Mouse (Mus musculus) B cell, adult 62 days (primary cell): Measurements from ENCODE around the gene Klk1b26. TPM values are rescaled to one million over a fixed set of nuclear protein-coding genes. Genes with fewer than 3 reads are reported as not detected.

ENCODE experiments used
- total RNA-seq: library from RNA; stranded (reverse); gene quantifications from 4 replicates; pipeline ENCODE4 v1.2.4, GENCODE M21; 2023

Klk1b26 gene
- total RNA-seq = not detected in 4 replicates

GRCm38 (mm10) chr7:44011868-44012267 is at the start of gene Klk1b26:
TSS of gene Klk1b26 (plus strand) at chr7:44012168.

GRCm38 (mm10) chr7:43966451-43966850 is 45.5 kb upstream of the Klk1b26 start, which contains the start of gene Klk1b1:
TSS of gene Klk1b1 (plus strand) at chr7:43966751.

GRCm38 (mm10) chr7:43975761-43976160 is 36.2 kb upstream of the Klk1b26 start, which contains the start of gene Klk1b9:
TSS of gene Klk1b9 (plus strand) at chr7:43976061.

GRCm38 (mm10) chr7:43995577-43995976 is 16.4 kb upstream of the Klk1b26 start, which contains the start of gene Klk1b11:
TSS of gene Klk1b11 (plus strand) at chr7:43995877.

GRCm38 (mm10) chr7:44051990-44052389 is 40.0 kb downstream of the Klk1b26 start, which contains the start of gene Klk1b27:
TSS of gene Klk1b27 (plus strand) at chr7:44052290.

Other genes starting within 250 kb of the Klk1b26 start
- not detected in 4 replicates for gene Klk12, start 243.3 kb upstream of the Klk1b26 start, total RNA-seq
- not detected in 4 replicates for gene Klk11, start 237.6 kb upstream of the Klk1b26 start, total RNA-seq
- gene Klk10, start 231.1 kb upstream of the Klk1b26 start, total RNA-seq = not detected in 4 replicates
- gene Klk9, start 220.3 kb upstream of the Klk1b26 start, total RNA-seq = not detected in 4 replicates
- gene Klk8, start 214.6 kb upstream of the Klk1b26 start, total RNA-seq = 4.6 to 6.5 TPM (median 6.0 TPM) in 4 replicates
- gene Klk7, start 200.9 kb upstream of the Klk1b26 start, total RNA-seq = not detected in 4 replicates
- gene Klk6, start 187.7 kb upstream of the Klk1b26 start, total RNA-seq = not detected in 4 replicates
- gene Klk5, start 170.2 kb upstream of the Klk1b26 start, total RNA-seq = not detected in 4 replicates
- gene Klk4, start 131.0 kb upstream of the Klk1b26 start, total RNA-seq = not detected in 4 replicates
- not detected in 4 replicates for gene Klk15, start 78.4 kb upstream of the Klk1b26 start, total RNA-seq
- gene Klk1b8, start 61.5 kb upstream of the Klk1b26 start, total RNA-seq = not detected in 4 replicates
- gene Klk1b1, start 45.4 kb upstream of the Klk1b26 start, total RNA-seq = not detected in 4 replicates
- gene Klk1b9, start 36.1 kb upstream of the Klk1b26 start, total RNA-seq = not detected in 4 replicates
- gene Klk1b11, start 16.3 kb upstream of the Klk1b26 start, total RNA-seq = not detected in 4 replicates
- not detected in 4 replicates for gene Klk1b27, start 40.1 kb downstream of the Klk1b26 start, total RNA-seq
- gene Klk1b21, start 90.2 kb downstream of the Klk1b26 start, total RNA-seq = not detected in 4 replicates
- not detected in 4 replicates for gene Klk1b22, start 100.5 kb downstream of the Klk1b26 start, total RNA-seq
- not detected in 4 replicates for gene Klk1b16, start 124.6 kb downstream of the Klk1b26 start, total RNA-seq
- gene Klk1b24, start 176.1 kb downstream of the Klk1b26 start, total RNA-seq = not detected in 4 replicates
- not detected in 4 replicates for gene Klk1b3, start 186.0 kb downstream of the Klk1b26 start, total RNA-seq
- gene Klk1b4, start 195.3 kb downstream of the Klk1b26 start, total RNA-seq = not detected in 4 replicates
- not detected in 4 replicates for gene Klk1b5, start 203.8 kb downstream of the Klk1b26 start, total RNA-seq
- gene Klk1, start 213.2 kb downstream of the Klk1b26 start, total RNA-seq = 0.63 TPM in 1 of 4 replicates, not detected in the others
- gene Gm36864, start 224.0 kb downstream of the Klk1b26 start, total RNA-seq = not detected in 4 replicates
- gene 1700028J19Rik, start 234.5 kb downstream of the Klk1b26 start, total RNA-seq = 0.81 to 2.1 TPM (median 1.7 TPM) in 4 replicates
- gene 2410002F23Rik, start 234.6 kb downstream of the Klk1b26 start, total RNA-seq = 172 to 193 TPM (median 186 TPM) in 4 replicates
- not detected in 4 replicates for gene Acp4, start 245.2 kb downstream of the Klk1b26 start, total RNA-seq
- gene Gm15517, start 249.3 kb downstream of the Klk1b26 start, total RNA-seq = not detected in 4 replicates